Mouse (Mus musculus) embryonic fibroblast, embryonic 13.5 days (primary cell): Measurements from ENCODE around the gene Mamld1.

Experiments
- CTCF ChIP-seq: IDR thresholded peaks from 2 replicates; pipeline ENCODE4 v1.5.1; 2011; ENCODE audit warnings: mild to moderate bottlenecking, control low read depth, low read length, moderate library complexity, borderline replicate concordance; ENCODE audit not compliant: insufficient read depth
- POLR2A ChIP-seq: IDR thresholded peaks from 2 replicates; pipeline ENCODE4 v1.6.1; 2011; ENCODE audit warnings: low read depth, mild to moderate bottlenecking, control low read depth, low read length, moderate library complexity

- no peak for TF ChIP-seq CTCF
- no peak for TF ChIP-seq POLR2A
Observed at GRCm38 (mm10) chrX:71051361-71052114, 1.5 kb downstream of the Mamld1 start.
